Mouse (Mus musculus) lung, postnatal 0 days (tissue): ENCODE data around the gene Mrs2.

Experiments
- CTCF ChIP-seq: IDR thresholded peaks from 2 replicates; pipeline ENCODE4 v1.5.1; 2016; ENCODE audit warnings: antibody characterized with exemption, mild to moderate bottlenecking
- EP300 ChIP-seq: IDR thresholded peaks from 2 replicates; pipeline ENCODE4 v1.6.1; 2016; ENCODE audit warnings: antibody characterized with exemption, mild to moderate bottlenecking, control low read depth

GRCm38 (mm10) chr13:25018316-25018715 is 1.9 kb downstream of the Mrs2 start:
- TF ChIP-seq CTCF (no peak), EP300 (no peak)
